Mouse (Mus musculus) hindbrain, embryonic 10.5 days (tissue): ENCODE measurements around the gene Pik3r3. TPM values are rescaled to one million over a fixed set of nuclear protein-coding genes. Genes with fewer than 3 reads are reported as not detected.
"Not testable (repeated sequence)": the region's sequence is repeated elsewhere in the genome, so short reads cannot be mapped to it uniquely, and the experiment has no call there.

ENCODE experiments used
- DNase-seq: peaks from one replicate; pipeline ENCODE4 v3.0.0-alpha.2; 2017; ENCODE audit warnings: low spot score
- H3K27ac ChIP-seq: fragments of 300-500 bp; sonication (generic); 2 replicates; pipeline ENCODE4 v1.5.1; 2016; ENCODE audit warnings: mild to moderate bottlenecking, moderate library complexity
- H3K27me3 ChIP-seq: fragments of 300-500 bp; sonication (generic); 2 replicates; pipeline ENCODE4 v1.6.1; 2016; ENCODE audit warnings: mild to moderate bottlenecking; ENCODE audit not compliant: poor library complexity, insufficient read depth, severe bottlenecking
- H3K36me3 ChIP-seq: fragments of 300-500 bp; sonication (generic); 2 replicates; pipeline ENCODE4 v1.6.1; 2016; ENCODE audit warnings: mild to moderate bottlenecking, moderate library complexity
- H3K4me1 ChIP-seq: fragments of 300-500 bp; sonication (generic); replicated peaks from 2 replicates; pipeline ENCODE4 v1.6.1; 2016; ENCODE audit warnings: mild to moderate bottlenecking
- H3K4me3 ChIP-seq: fragments of 300-500 bp; sonication (generic); 2 replicates; pipeline ENCODE4 v1.5.1; 2016; ENCODE audit warnings: mild to moderate bottlenecking, moderate library complexity
- H3K9me3 ChIP-seq: fragments of 300-500 bp; sonication (generic); 2 replicates; pipeline ENCODE4 v1.6.1; 2016; ENCODE audit warnings: mild to moderate bottlenecking, moderate library complexity
- WGBS: fragments of 180-500 bp; shearing (Covaris S2); methylation state at CpG from one replicate; pipeline ENCODE4 v1.1.7; 2016; 5-methylcytosine and 5-hydroxymethylcytosine counted together
- polyA plus RNA-seq: library from polyadenylated mRNA; unstranded; fragments of >200 nt; fragmentation: Nextera tagmentation; extraction: Ambion mirVana; gene quantifications from 2 replicates; pipeline ENCODE4 v1.2.1, GENCODE M21; 2016

The Pik3r3 gene
- polyA plus RNA-seq, 1 experiment from 2014 or later: 57.3 TPM

DNA sequence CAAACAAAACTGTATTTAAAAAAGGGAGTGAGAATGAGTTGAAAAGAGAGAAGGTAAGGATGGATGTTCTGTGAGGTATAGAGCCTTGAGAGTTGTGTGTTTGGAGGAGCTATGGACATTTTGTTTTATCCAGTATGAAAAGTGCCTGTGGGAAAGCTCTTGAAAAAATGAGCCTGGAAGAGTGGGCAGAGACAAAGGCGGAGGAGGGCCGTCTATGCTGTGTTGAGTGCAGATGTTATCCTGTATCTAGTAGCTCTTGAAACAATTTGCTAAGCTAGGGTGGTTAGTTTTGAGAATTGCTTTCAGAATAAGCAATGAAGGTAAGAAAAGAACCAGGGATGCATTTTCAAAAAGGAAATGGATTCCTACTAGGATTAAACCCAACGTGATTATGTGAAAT lies 22.0 kb downstream of the Pik3r3 start:
- DNase-seq: no peak
- WGBS: 88% methylated on average over 3 of the region's 3 CpGs
- H3K9me3 ChIP-seq: no peaks in the 10 kb centered on the region
- no peaks in the 10 kb centered on the region for H3K4me1 ChIP-seq
- H3K4me3 ChIP-seq: no peak overlapping the region
- peaks cover 55% of the 10 kb centered on the region for H3K36me3 ChIP-seq
- H3K27me3 ChIP-seq: no peaks in the 10 kb centered on the region
- H3K27ac ChIP-seq: no peak overlapping the region

DNA sequence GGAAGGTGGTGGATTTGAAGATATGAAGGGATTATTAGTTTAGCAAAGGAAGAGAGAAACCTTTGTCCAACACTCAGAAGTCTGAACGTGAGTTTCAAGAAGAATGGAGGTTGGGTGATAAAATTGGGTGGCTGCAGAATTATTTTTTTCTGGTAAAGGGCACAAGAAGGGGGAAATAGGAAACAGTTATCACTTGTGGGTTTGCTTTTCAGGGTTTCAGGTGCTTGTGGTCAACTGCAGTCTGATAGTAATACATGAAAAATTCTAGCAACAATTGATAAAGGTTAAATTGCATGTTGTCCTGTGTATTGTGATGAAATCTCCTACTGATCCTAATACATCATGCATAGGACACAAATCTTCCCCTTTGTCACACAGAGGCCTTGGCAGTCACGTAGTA lies 22.8 kb downstream of the Pik3r3 start:
- peaks cover 50% of the 10 kb centered on the region for H3K36me3 ChIP-seq
- no peak overlapping the region for H3K4me3 ChIP-seq
- WGBS: 85% methylated on average over 2 of the region's 2 CpGs
- no peaks in the 10 kb centered on the region for H3K4me1 ChIP-seq
- H3K27me3 ChIP-seq: no peaks in the 10 kb centered on the region
- DNase-seq: no peak
- H3K9me3 ChIP-seq: no peaks in the 10 kb centered on the region
- no peak overlapping the region for H3K27ac ChIP-seq

DNA sequence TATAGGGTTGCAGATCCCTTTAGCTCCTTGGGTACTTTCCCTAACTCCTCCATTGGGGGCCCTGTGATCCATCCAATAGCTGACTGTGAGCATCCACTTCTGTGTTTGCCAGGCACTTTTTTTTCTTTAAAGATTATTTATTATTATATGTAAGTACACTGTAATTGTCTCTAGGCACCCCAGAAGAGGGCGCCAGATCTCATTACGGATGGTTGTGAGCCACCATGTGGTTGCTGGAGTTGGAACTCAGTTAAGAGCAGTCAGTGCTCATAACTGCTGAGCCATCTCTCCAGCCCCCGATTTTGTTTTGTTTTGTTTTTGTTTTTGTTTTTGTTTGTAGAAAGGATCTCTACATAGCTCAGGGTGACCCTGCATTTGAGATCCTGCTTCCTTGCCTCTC lies 24.5 kb downstream of the Pik3r3 start:
- not testable (repeated sequence) for H3K9me3 ChIP-seq, H3K27ac ChIP-seq, H3K27me3 ChIP-seq, DNase-seq, H3K4me3 ChIP-seq, H3K4me1 ChIP-seq
- WGBS: 46% methylated on average over 3 of the region's 3 CpGs
- H3K36me3 ChIP-seq: peaks cover 44% of the 10 kb centered on the region

DNA sequence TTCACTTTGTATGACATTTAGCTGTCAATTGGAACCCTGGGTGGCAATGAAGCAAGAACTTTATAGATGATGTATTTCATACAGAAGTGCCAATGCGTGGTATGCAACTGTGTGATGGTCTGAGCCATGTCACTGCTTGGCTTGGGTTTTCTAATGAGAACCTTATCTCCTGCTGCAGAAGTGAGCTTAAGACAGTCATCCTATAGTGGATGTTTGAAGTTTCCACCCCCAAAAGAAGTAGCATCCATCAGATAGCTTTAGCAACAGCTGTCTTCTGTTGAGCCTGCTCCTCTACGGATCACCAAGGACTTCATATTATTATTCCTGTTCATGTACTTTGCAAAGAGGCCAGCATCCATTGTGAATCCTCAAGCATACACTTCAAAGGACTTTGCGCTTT lies 28.6 kb downstream of the Pik3r3 start:
- 95% methylated on average over 3 of the region's 3 CpGs for WGBS

DNA sequence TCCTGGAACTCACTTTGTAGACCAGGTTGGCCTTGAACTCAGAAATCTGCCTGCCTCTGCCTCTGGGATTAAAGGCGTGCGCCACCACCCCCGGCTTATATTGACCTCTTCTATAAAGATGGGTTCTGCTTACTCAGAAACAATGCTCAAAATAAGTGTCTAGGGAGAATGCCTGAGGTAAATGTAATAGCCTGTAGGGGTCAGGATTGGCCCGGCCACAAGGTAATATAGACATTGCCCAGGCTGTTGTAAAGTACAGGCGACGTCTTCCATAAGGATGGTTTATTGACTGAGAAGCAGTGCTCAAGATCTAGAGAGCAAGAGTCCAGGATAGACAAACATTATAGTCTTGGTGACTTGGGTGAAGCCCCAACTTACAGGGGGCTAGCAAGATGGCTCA lies 46.8 kb downstream of the Pik3r3 start:
- Histone ChIP-seq H3K9me3 (no peaks in the 10 kb centered on the region), H3K4me1 (no peaks in the 10 kb centered on the region), H3K36me3 (peaks cover 99% of the 10 kb centered on the region), H3K27me3 (no peaks in the 10 kb centered on the region), H3K27ac (no peak overlapping the region), H3K4me3 (no peak overlapping the region)
- no peak for DNase-seq
- 94% methylated on average over 6 of the region's 6 CpGs for WGBS

More for the DNA sequence above, 28.6 kb downstream of the Pik3r3 start:
- Histone ChIP-seq H3K27me3 (no peaks in the 10 kb centered on the region), H3K36me3 (peaks cover 28% of the 10 kb centered on the region), H3K4me1 (no peaks in the 10 kb centered on the region), H3K9me3 (no peaks in the 10 kb centered on the region), H3K27ac (no peak overlapping the region), H3K4me3 (no peak overlapping the region)
- no peak for DNase-seq

DNA sequence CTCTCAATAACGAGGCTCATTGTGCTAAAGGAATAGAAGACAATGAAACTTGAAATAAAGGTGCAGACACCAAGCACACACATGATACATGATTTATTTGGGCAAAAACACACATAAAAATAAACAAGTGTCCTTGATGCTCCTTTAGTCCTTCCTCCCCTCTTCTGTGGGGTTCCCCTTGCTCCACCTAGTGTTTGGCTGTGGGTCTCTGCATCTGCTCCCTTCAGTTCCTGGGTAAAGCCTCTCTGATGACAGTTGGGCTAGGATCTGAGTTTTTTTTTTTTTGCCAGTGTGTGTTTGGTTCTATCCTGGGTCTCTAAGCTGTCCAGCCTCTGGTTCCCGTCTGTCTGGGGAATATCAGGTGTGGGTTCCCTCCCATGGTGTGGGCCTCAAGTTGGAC lies 60.8 kb downstream of the Pik3r3 start:
- Histone ChIP-seq H3K4me1 (no peaks in the 10 kb centered on the region), H3K27ac (no peak overlapping the region), H3K36me3 (peaks cover 62% of the 10 kb centered on the region), H3K9me3 (no peaks in the 10 kb centered on the region), H3K27me3 (no peaks in the 10 kb centered on the region), H3K4me3 (no peak overlapping the region)
- no peak for DNase-seq
- WGBS: 77% methylated on average over 2 of the region's 2 CpGs

DNA sequence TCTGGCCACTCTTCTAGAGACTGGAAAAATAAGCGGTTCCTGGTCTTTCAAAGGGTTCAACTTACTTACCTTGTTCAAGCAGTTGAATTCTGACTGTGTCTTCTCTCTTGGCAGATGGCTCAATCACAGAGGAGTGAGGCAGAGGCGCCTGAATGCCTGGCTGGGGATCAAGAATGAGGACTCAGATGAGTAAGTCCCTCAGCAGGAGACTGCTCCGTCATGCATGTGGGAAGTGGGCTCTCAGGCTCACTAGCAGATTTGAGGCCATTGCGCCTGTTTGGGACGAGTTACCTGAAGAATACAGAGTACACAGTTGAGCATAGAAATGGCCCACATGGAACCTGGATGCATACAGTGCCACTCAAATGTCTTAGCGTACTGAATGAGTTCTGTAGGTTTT lies 70.1 kb downstream of the Pik3r3 start:
- Histone ChIP-seq H3K27me3 (no peaks in the 10 kb centered on the region), H3K4me1 (no peaks in the 10 kb centered on the region), H3K27ac (no peak overlapping the region), H3K4me3 (no peak overlapping the region), H3K36me3 (peaks cover 100% of the 10 kb centered on the region), H3K9me3 (no peaks in the 10 kb centered on the region)
- WGBS: 86% methylated on average over 6 of the region's 6 CpGs
- no peak for DNase-seq

DNA sequence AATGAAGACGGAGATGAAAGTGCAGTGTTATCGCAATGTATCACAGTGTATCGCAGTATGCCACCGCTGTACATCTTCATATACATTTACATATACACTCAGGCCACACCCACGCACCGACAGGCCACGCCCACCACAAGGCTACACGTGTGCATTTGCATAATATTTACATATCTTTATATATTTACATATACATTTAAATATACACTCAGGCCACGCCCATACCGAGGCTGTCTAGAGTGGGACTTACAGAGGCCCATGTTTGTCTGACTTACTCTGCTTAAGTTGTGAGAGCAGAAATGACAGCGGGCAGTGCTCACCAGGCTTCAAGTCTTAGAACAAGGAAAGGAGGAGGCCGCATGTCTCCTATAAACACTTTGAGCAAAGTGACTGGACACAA lies 71.9 kb downstream of the Pik3r3 start:
- Histone ChIP-seq H3K4me1 (no peaks in the 10 kb centered on the region), H3K27me3 (no peaks in the 10 kb centered on the region), H3K27ac (no peak overlapping the region), H3K9me3 (no peaks in the 10 kb centered on the region), H3K4me3 (no peak overlapping the region), H3K36me3 (peaks cover 97% of the 10 kb centered on the region)
- no peak for DNase-seq
- WGBS: 88% methylated on average over 12 of the region's 12 CpGs

DNA sequence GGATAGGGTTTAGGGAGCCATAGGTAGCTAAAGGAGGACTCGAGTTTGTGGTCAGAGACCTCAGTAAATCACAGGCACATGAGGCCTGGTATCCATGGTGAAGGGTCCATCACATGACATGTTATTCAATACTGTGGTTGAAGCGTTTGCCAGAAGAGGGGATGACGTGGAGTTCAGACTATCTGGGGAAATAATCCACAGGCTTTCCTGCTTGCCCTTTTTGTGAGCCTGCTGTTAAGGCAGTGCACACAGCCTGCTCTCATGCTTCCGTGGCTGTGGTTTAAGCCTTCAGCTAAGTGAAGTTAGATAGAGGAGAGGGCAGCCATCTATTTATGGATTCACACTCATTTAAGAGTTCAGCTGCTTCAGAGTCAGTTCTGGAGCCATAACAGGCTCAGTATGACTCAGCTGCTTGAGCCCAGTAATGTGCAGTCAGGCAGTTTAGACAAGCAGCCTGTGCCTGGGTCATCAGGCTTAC lies 79.5 kb downstream of the Pik3r3 start:
- H3K36me3 ChIP-seq: peaks cover 76% of the 10 kb centered on the region
- WGBS: 83% methylated on average over 4 of the region's 4 CpGs

DNA sequence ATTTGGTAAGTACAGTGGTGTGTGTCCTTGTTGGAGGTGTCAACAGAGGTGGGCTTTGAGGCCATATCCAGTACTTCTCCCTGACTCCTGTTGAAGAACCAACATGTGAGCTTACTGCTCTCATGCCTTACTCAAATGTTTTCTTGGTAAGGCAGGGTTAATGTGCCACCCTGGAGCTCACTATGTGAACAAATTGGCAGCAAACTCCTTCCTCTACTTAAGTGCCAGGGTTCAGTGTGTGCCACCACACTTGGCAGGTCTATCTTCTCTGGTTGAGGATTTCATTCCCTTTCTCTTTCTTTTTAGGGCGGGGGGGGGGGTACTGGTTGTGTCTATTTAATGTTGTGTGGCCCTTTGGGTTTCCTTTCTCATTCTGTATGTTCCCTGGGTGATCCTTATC lies 83.1 kb downstream of the Pik3r3 start:
- H3K9me3 ChIP-seq: no peaks in the 10 kb centered on the region
- H3K27ac ChIP-seq: no peak overlapping the region
- H3K27me3 ChIP-seq: no peaks in the 10 kb centered on the region
- no peak overlapping the region for H3K4me3 ChIP-seq
- no peak for DNase-seq
- peaks cover 81% of the 10 kb centered on the region for H3K36me3 ChIP-seq
- 27% methylated on average over 1 of the region's 1 CpGs for WGBS
- no peaks in the 10 kb centered on the region for H3K4me1 ChIP-seq

More for the DNA sequence above, 79.5 kb downstream of the Pik3r3 start:
- Histone ChIP-seq H3K4me1 (no peaks in the 10 kb centered on the region), H3K27ac (no peak overlapping the region), H3K27me3 (no peaks in the 10 kb centered on the region), H3K9me3 (no peaks in the 10 kb centered on the region), H3K4me3 (no peak overlapping the region)
- no peak for DNase-seq

DNA sequence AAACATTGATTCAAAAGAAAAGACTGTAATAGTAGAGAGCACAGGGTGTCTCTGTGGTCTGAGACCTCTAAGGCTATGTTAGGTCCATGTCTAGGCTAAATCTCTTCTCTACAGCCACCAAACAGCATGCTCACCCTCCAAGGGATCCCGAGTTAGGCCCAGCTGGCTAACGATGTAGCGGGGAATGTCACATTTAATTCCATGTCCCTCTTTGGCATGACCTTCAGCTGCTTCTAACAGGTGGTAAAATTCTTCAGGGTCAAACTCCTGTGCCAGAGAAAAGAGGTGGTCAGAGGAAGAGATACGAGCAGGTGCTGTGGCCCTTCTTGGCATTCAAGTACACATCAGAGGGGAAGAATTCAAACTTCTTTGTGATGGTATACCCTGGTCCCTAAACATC lies 96.2 kb downstream of the Pik3r3 start:
- Histone ChIP-seq H3K27ac (no peak overlapping the region), H3K9me3 (no peaks in the 10 kb centered on the region), H3K27me3 (no peaks in the 10 kb centered on the region), H3K36me3 (peaks cover 99% of the 10 kb centered on the region), H3K4me1 (no peaks in the 10 kb centered on the region), H3K4me3 (no peak overlapping the region)
- DNase-seq: no peak
- 95% methylated on average over 4 of the region's 4 CpGs for WGBS

DNA sequence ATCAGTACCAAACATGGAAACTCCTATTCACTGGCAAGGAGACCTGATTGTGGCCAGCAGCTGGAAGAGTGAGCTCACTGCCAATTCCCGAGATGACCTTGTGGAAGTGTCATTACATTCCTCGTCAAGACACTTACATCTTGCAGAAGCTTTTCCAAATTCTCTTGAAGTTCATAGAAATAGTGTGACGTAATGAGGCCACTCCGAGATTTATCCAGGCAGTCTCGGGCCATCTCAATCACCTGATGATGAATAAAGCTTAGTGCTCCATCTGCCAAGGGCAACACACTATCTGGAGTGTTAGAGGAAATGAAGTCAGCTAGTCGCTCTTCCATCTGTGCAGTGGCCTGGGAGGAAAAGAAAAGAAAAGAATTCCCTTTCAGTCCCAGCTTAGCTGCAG lies 100.7 kb downstream of the Pik3r3 start:
- Histone ChIP-seq H3K9me3 (no peaks in the 10 kb centered on the region), H3K27me3 (no peaks in the 10 kb centered on the region), H3K4me3 (no peak overlapping the region), H3K4me1 (no peaks in the 10 kb centered on the region), H3K36me3 (peaks cover 95% of the 10 kb centered on the region), H3K27ac (no peak overlapping the region)
- no peak for DNase-seq
- WGBS: 94% methylated on average over 6 of the region's 6 CpGs

DNA sequence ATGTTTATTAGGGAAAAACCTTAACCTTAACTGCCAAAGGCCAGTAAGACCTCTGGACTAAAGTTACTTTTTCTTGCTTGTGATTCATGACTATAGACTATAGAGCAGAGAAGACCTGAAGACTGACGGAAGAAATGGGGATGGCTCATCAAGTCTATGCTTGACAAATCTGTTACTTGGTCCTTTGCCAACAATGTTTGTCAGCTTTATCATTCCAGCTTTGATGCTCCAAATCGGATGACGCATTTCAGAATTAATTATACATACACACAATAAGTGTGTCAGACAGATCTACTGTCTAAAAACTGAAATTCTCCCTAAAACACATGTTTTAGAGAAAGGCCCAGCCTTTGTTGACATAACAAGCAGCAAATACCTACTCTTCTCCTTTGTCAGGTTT lies 107.8 kb downstream of the Pik3r3 start:
- H3K27me3 ChIP-seq: no peaks in the 10 kb centered on the region
- H3K27ac ChIP-seq: no peak overlapping the region
- no peak for DNase-seq
- 97% methylated on average over 3 of the region's 3 CpGs for WGBS
- H3K4me3 ChIP-seq: no peak overlapping the region
- peaks cover 72% of the 10 kb centered on the region for H3K36me3 ChIP-seq
- H3K4me1 ChIP-seq: no peaks in the 10 kb centered on the region
- H3K9me3 ChIP-seq: no peaks in the 10 kb centered on the region; the same call in 1 of the 2 replicates

DNA sequence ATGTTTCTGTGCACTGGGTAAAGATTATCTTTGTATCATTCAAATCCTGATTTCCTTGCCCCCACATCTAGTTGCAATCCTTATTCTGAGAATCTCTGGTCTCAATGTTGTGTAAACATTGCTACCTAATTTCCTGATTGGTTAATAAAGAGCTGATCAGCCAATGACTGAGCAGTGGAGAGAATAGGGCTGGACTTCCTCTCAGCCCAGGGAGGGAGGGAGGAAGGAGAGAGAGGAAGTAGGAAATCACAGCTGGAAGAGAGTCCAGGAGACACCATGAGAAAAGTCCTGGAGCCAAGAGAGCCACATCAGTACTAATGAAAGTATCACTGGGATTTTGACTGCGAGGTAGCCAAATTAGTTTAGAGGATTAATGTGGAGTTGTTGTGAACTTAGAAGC lies 114.9 kb downstream of the Pik3r3 start:
- Histone ChIP-seq H3K27me3 (no peaks in the 10 kb centered on the region), H3K36me3 (peaks cover 5% of the 10 kb centered on the region; the same call in 1 of the 2 replicates), H3K4me1 (no peaks in the 10 kb centered on the region), H3K27ac (no peak overlapping the region), H3K9me3 (no peaks in the 10 kb centered on the region), H3K4me3 (no peak overlapping the region)
- no peak for DNase-seq
- WGBS: 83% methylated on average over 1 of the region's 1 CpGs
